Mouse (Mus musculus) heart, postnatal 0 days (tissue): ENCODE measurements around the gene Brat1.

Experiments used
- CTCF ChIP-seq: IDR thresholded peaks from 2 replicates; pipeline ENCODE4 v1.5.1; 2016; ENCODE audit warnings: antibody characterized with exemption, control low read depth, low read depth
- EP300 ChIP-seq: IDR thresholded peaks from 2 replicates; pipeline ENCODE4 v1.6.1; 2016; ENCODE audit warnings: antibody characterized with exemption, low read depth

DNA sequence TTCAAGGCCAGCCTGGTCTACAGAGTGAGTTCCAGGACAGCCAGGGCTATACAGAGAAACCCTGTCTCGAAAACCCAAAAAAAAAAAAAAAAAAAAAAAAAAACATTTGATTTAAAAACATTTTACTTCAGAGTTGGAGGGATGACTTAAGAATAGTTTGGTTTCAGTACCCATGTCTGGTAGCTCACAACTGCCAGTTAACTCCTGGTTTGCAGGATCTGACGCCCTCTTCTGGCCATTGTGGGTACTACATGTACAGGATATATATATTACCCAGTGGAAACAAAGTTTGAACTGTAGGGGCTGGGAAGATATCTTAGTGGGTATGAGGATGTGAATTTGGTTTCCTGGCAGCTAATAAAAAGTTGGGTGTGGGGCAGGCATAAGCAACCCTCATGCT is 46.1 kb downstream of the Brat1 start:
- peak; percentile 48 for TF ChIP-seq CTCF
- no peak for TF ChIP-seq EP300
